8 mouse cellular contexts compared by ENCODE assay signal in genomic region chr1:119997644-119998043, GRCm38 (mm10). TPM values are rescaled to one million over a fixed set of nuclear protein-coding genes. Genes with fewer than 3 reads are reported as not detected.
A peak's percentile ranks its signal among the peaks of the same experiment; 100 is the strongest.
DNase-seq lines count a peak whose midpoint lies in the region; ATAC-seq and TF ChIP-seq lines count a peak whose summit lies in the region.

No protein-coding gene starts in this region.

- H3K4me2 ChIP-seq in lung, embryonic 14.5 days = peak overlapping the region; percentile 72
- H3K4me2 ChIP-seq in forebrain, embryonic 13.5 days = peak overlapping the region; percentile 69
- H3K4me2 ChIP-seq in midbrain, embryonic 11.5 days = peak overlapping the region; percentile 55

- peak; percentile 53 for TF ChIP-seq CTCF in lung, embryonic 14.5 days (IDR thresholded peaks at IDR 0.05; ENCODE audit: low read depth)

- no peak overlapping the region for H3K27ac ChIP-seq in lung, embryonic 14.5 days (ENCODE audit: low read depth)
- H3K27ac ChIP-seq in forebrain, embryonic 13.5 days = no peak overlapping the region
- H3K27ac ChIP-seq in midbrain, embryonic 11.5 days (ENCODE audit: low read depth, low read length) = no peak overlapping the region

- H3K4me1 ChIP-seq in lung, embryonic 14.5 days (ENCODE audit: insufficient read depth) = no peaks in the 10 kb centered on the region
- 0 out of 2 replicates have a peak, but pooled peaks cover 7% of the 10 kb centered on the region for H3K4me1 ChIP-seq in forebrain, embryonic 13.5 days
- no peaks in the 10 kb centered on the region for H3K4me1 ChIP-seq in midbrain, embryonic 11.5 days (ENCODE audit: control insufficient read depth, insufficient read depth, low read length)

- peak; percentile 45; the same call in 1 of the 2 replicates for ATAC-seq in lung, embryonic 14.5 days (ENCODE audit: insufficient read depth)
- 0 out of 2 replicates have a peak, but pooled peaks have one; percentile 22 for ATAC-seq in forebrain, embryonic 13.5 days
- peak; percentile 23; the same call in 1 of the 2 replicates for ATAC-seq in midbrain, embryonic 11.5 days (ENCODE audit: low FRiP score)
- ATAC-seq in erythroid progenitor cell, adult 5-6 weeks (replicated peaks; ENCODE audit: low FRiP score, poor library complexity, severe bottlenecking) = no peak

- H3K9ac ChIP-seq in lung, embryonic 14.5 days = no peak overlapping the region
- no peak overlapping the region for H3K9ac ChIP-seq in forebrain, embryonic 13.5 days
- no peak overlapping the region for H3K9ac ChIP-seq in midbrain, embryonic 11.5 days (ENCODE audit: low read length)

- 17% methylated on average over 5 of the region's 5 CpGs for WGBS in lung, embryonic 14.5 days
- 27% methylated on average over 5 of the region's 5 CpGs for whole genome bisulfite sequencing in forebrain, embryonic 13.5 days
- WGBS in midbrain, embryonic 11.5 days = 30% methylated on average over 5 of the region's 5 CpGs

- no peaks in the 10 kb centered on the region for H3K27me3 ChIP-seq in lung, embryonic 14.5 days (ENCODE audit: insufficient read depth, low read length)
- H3K27me3 ChIP-seq in forebrain, embryonic 13.5 days = 0 out of 2 replicates have a peak, but pooled peaks cover 3% of the 10 kb centered on the region
- no peaks in the 10 kb centered on the region for H3K27me3 ChIP-seq in midbrain, embryonic 11.5 days (ENCODE audit: control insufficient read depth, insufficient read depth, low read length)

- peak; percentile 31 for DNase-seq in lung, embryonic 14.5 days
- DNase-seq in lung, adult 18-20 months = no peak
- DNase-seq in kidney, postnatal 14 days = peak; percentile 71
- peak; percentile 82 for DNase-seq in midbrain, embryonic 11.5 days (ENCODE audit: low spot score, missing footprints)
- DNase-seq in cerebellum, adult 11 months = no peak
- DNase-seq in left cerebral cortex, adult 18-20 months (ENCODE audit: low spot score in 2 of 2) = no peak

- H3K4me3 ChIP-seq in lung, embryonic 14.5 days (ENCODE audit: low read depth, low read length) = peak overlapping the region; percentile 43
- peak overlapping the region; percentile 41; the same call in 1 of the 2 replicates for H3K4me3 ChIP-seq in forebrain, embryonic 13.5 days
- peak overlapping the region; percentile 37; the same call in 1 of the 2 replicates for H3K4me3 ChIP-seq in midbrain, embryonic 11.5 days (ENCODE audit: low read depth, low read length)

- no peaks in the 10 kb centered on the region for H3K36me3 ChIP-seq in lung, embryonic 14.5 days (ENCODE audit: insufficient read depth)
- H3K36me3 ChIP-seq in forebrain, embryonic 13.5 days (ENCODE audit: poor library complexity, severe bottlenecking) = no peaks in the 10 kb centered on the region
- no peaks in the 10 kb centered on the region for H3K36me3 ChIP-seq in midbrain, embryonic 11.5 days (ENCODE audit: control insufficient read depth, insufficient read depth, low read length)

- H3K9me3 ChIP-seq in lung, embryonic 14.5 days (ENCODE audit: low read depth, low read length) = no peaks in the 10 kb centered on the region
- no peaks in the 10 kb centered on the region for H3K9me3 ChIP-seq in forebrain, embryonic 13.5 days (replicated peaks)
- H3K9me3 ChIP-seq in midbrain, embryonic 11.5 days (ENCODE audit: control insufficient read depth, low read length) = no peaks in the 10 kb centered on the region

RNA-seq across cellular contexts. Expression of gene Cfap221, which starts 0.6 kb away (rescaled TPM):
- not detected in 2 replicates for polyA plus RNA-seq in lung, embryonic 14.5 days (2014; fragmentation: Nextera tagmentation; extraction: Ambion mirVana)
- 0.72 TPM in 1 of 2 replicates, not detected in the other for polyA plus RNA-seq in forebrain, embryonic 13.5 days (2015; fragmentation: Nextera tagmentation; extraction: Ambion mirVana)
- polyA plus RNA-seq in midbrain, embryonic 11.5 days (2014; fragmentation: Nextera tagmentation; extraction: Ambion mirVana) = 0.08 TPM in 1 of 2 replicates, not detected in the other
- total RNA-seq in erythroid progenitor cell, adult 5-6 weeks (2015; ENCODE audit: low replicate concordance) = not detected in 2 replicates
- not detected in 2 replicates for total RNA-seq in erythroid progenitor cell, adult 5-6 weeks (2017; ENCODE audit: low replicate concordance)
- total RNA-seq in left cerebral cortex, adult 18-20 months (2021) = under 1 TPM in 1 of 2 experiments, not detected in 1; 0.70 TPM

RNA-seq across cellular contexts. Expression of gene Sctr, which starts 9.1 kb away (rescaled TPM):
- polyA plus RNA-seq in lung, embryonic 14.5 days (2014; fragmentation: Nextera tagmentation; extraction: Ambion mirVana) = 0.16 and 0.29 TPM in 2 replicates
- polyA plus RNA-seq in forebrain, embryonic 13.5 days (2015; fragmentation: Nextera tagmentation; extraction: Ambion mirVana) = 0.45 and 0.52 TPM in 2 replicates
- 0.53 and 0.62 TPM in 2 replicates for polyA plus RNA-seq in midbrain, embryonic 11.5 days (2014; fragmentation: Nextera tagmentation; extraction: Ambion mirVana)
- total RNA-seq in erythroid progenitor cell, adult 5-6 weeks (2015; ENCODE audit: low replicate concordance) = not detected in 2 replicates
- total RNA-seq in erythroid progenitor cell, adult 5-6 weeks (2017; ENCODE audit: low replicate concordance) = not detected in 2 replicates
- under 1 TPM in 1 of 2 experiments, not detected in 1; 0.42 TPM for total RNA-seq in left cerebral cortex, adult 18-20 months (2021)

Comparison
In these comparisons a context has a peak if more than half of its experiments do, and no peak if none do; other contexts are left out.
1. DNase-seq: peak in lung, embryonic 14.5 days (single experiment), kidney, postnatal 14 days (single experiment) and midbrain, embryonic 11.5 days (single experiment); none in lung, adult 18-20 months (0 of 2), cerebellum, adult 11 months (single experiment) and left cerebral cortex, adult 18-20 months (0 of 2).
2. Peak in every context shown above with its lines, with median percentiles within 50 percentile points of each other: H3K4me2 ChIP-seq and H3K4me3 ChIP-seq.